Mouse (Mus musculus): ENCODE data around the gene Bpifc. TPM values are rescaled to one million over a fixed set of nuclear protein-coding genes. Genes with fewer than 3 reads are reported as not detected.

Bpifc gene
- polyA plus RNA-seq, 1 experiment from 2014 or later: 0.05 TPM

DNA sequence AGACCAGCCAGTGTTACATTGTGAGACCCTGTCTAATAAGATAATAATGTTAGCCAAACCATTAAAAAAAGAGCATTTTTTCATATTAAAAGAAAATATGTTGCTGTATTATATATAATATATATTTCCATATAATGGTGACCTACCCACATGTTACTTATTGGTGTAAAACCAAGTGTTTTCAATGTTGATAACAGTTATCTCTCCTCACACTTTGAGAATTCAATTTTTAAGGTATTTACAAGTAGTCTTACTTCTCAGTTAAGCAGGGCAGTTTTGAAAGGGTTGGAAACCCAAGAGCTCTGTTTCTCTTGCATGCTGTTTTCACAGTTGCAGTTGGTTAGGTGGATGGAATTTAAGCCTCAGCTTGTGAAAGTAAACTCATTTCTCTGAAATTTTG lies 11.5 kb upstream of the Bpifc start:
- Histone ChIP-seq H3K27ac (replicated peaks; ENCODE audit: low read depth, low read length) (no peak overlapping the region), H3K9ac (ENCODE audit: low read length) (no peak overlapping the region), H3K4me2 (ENCODE audit: low read depth, severe bottlenecking) (no peak overlapping the region; the same call in 1 of the 2 replicates), H3K4me3 (ENCODE audit: low read depth, low read length) (no peak overlapping the region), H3K4me1 (ENCODE audit: control insufficient read depth, insufficient read depth, low read length) (no peaks in the 10 kb centered on the region), H3K36me3 (ENCODE audit: control insufficient read depth, insufficient read depth, low read length) (no peaks in the 10 kb centered on the region), H3K9me3 (ENCODE audit: control insufficient read depth, low read length) (no peaks in the 10 kb centered on the region), H3K27me3 (ENCODE audit: control insufficient read depth, insufficient read depth, low read length) (no peaks in the 10 kb centered on the region)
- DNase-seq (ENCODE audit: low spot score) (no peak), ATAC-seq (ENCODE audit: insufficient number of reproducible peaks, low FRiP score, low TSS enrichment, low read depth) (no peak)

DNA sequence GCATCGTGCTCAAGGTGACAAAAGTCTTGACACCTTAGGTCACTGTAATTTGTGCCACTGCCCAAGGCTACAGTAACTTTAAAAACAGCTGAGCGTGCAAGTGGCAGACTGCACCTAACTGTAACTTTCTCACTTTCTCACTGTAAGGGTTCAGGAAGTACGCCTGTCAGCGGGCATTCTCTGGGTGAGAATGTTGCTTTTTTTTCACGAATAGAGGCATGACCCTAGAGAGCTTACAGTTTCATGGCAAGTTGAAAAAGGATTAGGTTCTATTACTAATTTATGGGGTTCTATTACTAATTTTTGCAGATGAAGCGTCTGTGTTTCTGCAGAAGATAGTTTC lies 10.8 kb upstream of the Bpifc start:
- H3K27ac ChIP-seq (replicated peaks; ENCODE audit: low read depth, low read length): no peak overlapping the region

DNA sequence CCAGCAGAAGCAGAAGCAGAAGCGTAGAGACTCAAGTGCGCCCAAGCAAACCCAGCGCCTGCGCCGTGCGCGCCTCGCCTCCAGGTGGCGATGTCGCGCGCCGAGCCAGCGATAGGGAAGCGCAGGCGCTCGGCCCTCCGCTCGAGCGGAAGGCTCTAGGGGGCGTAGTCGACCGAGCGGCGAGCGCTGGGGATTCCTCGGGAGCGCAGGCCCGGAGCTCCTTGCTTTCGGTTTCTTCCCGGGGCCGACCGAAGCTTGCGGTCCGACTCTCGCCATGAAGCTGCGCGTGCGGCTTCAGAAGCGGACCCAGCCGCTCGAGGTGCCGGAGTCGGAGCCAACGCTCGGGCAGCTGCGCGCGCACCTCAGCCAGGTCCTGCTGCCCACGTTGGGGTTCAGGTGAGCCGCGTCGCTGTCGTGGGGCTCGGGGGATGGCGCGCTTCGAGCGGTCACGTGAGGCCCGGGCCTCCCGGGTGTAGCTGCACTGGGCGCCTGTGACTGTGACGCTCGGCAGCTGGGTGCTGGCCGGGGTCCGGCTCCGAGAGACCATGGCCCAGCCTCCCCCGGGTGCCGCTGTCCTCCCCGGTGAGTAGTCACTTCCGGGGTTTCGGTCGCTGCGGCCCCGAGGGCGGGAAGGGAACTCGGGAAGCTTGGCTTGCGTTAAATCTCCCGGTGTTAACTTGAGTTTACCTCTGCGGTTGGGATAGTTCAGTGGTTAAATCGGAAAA lies 10.2 kb upstream of the Bpifc start, which contains the start of gene Fbxo7:
Fbxo7 (plus strand) TSS at position 224 of the 725 bp plus-strand sequence.
- Histone ChIP-seq H3K9ac (ENCODE audit: low read length) (peak within 1 kb of the TSS; percentile 68), H3K27ac (replicated peaks; ENCODE audit: low read depth, low read length) (0 out of 2 replicates have a peak within 1 kb of the TSS, but pooled peaks have one; percentile 16), H3K4me2 (ENCODE audit: low read depth, severe bottlenecking) (peak within 1 kb of the TSS; percentile 76), H3K36me3 (ENCODE audit: control insufficient read depth, insufficient read depth, low read length) (no peaks in the 10 kb centered on the region), H3K4me1 (ENCODE audit: control insufficient read depth, insufficient read depth, low read length) (no peaks in the 10 kb centered on the region), H3K4me3 (ENCODE audit: low read depth, low read length) (peak within 1 kb of the TSS; percentile 64), H3K27me3 (ENCODE audit: control insufficient read depth, insufficient read depth, low read length) (no peaks in the 10 kb centered on the region), H3K9me3 (ENCODE audit: control insufficient read depth, low read length) (no peaks in the 10 kb centered on the region)
- under 1% methylated on average over 82 of the region's 82 CpGs for WGBS
- peak; percentile 92 for DNase-seq (ENCODE audit: low spot score)
- ATAC-seq (ENCODE audit: insufficient number of reproducible peaks, low FRiP score, low TSS enrichment, low read depth): peak; percentile 91

More for the DNA sequence above, 10.8 kb upstream of the Bpifc start:
- H3K4me1 ChIP-seq (ENCODE audit: control insufficient read depth, insufficient read depth, low read length): no peaks in the 10 kb centered on the region
- H3K27me3 ChIP-seq (ENCODE audit: control insufficient read depth, insufficient read depth, low read length): no peaks in the 10 kb centered on the region
- H3K36me3 ChIP-seq (ENCODE audit: control insufficient read depth, insufficient read depth, low read length): no peaks in the 10 kb centered on the region
- peak overlapping the region; percentile 68; the same call in 1 of the 2 replicates for H3K9ac ChIP-seq (ENCODE audit: low read length)
- 5% methylated on average over 6 of the region's 6 CpGs for WGBS
- ATAC-seq (ENCODE audit: insufficient number of reproducible peaks, low FRiP score, low TSS enrichment, low read depth) (no peak), DNase-seq (ENCODE audit: low spot score) (no peak)
- no peaks in the 10 kb centered on the region for H3K9me3 ChIP-seq (ENCODE audit: control insufficient read depth, low read length)
- H3K4me2 ChIP-seq (ENCODE audit: low read depth, severe bottlenecking): peak overlapping the region; percentile 76
- H3K4me3 ChIP-seq (ENCODE audit: low read depth, low read length): peak overlapping the region; percentile 64

DNA sequence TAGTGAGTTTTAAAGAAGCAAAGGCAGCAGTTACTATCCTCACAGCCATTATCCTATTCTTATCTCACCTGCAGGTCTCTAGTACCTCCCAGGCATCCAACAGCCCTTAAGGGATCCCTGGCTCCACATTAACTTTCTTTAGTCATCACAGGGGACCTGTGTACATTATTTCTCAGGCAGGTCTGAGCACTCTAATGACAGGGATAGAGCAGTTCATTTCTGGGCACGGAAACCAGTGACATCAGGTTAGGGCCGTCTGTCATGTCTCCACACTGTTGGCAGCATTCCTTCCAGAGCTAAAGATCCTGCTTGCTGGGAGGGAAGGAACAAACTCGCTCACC lies 9.7 kb upstream of the Bpifc start:
- Histone ChIP-seq H3K36me3 (ENCODE audit: control insufficient read depth, insufficient read depth, low read length) (no peaks in the 10 kb centered on the region), H3K9ac (ENCODE audit: low read length) (no peak overlapping the region; the same call in 1 of the 2 replicates), H3K4me2 (ENCODE audit: low read depth, severe bottlenecking) (peak overlapping the region; percentile 76; the same call in 1 of the 2 replicates), H3K27ac (replicated peaks; ENCODE audit: low read depth, low read length) (no peak overlapping the region), H3K27me3 (ENCODE audit: control insufficient read depth, insufficient read depth, low read length) (no peaks in the 10 kb centered on the region), H3K9me3 (ENCODE audit: control insufficient read depth, low read length) (no peaks in the 10 kb centered on the region), H3K4me1 (ENCODE audit: control insufficient read depth, insufficient read depth, low read length) (no peaks in the 10 kb centered on the region), H3K4me3 (ENCODE audit: low read depth, low read length) (peak overlapping the region; percentile 64; the same call in 1 of the 2 replicates)
- peak; percentile 49 for ATAC-seq (ENCODE audit: insufficient number of reproducible peaks, low FRiP score, low TSS enrichment, low read depth)
- DNase-seq (ENCODE audit: low spot score): no peak
- 0% methylated on average over 3 of the region's 3 CpGs for WGBS

DNA sequence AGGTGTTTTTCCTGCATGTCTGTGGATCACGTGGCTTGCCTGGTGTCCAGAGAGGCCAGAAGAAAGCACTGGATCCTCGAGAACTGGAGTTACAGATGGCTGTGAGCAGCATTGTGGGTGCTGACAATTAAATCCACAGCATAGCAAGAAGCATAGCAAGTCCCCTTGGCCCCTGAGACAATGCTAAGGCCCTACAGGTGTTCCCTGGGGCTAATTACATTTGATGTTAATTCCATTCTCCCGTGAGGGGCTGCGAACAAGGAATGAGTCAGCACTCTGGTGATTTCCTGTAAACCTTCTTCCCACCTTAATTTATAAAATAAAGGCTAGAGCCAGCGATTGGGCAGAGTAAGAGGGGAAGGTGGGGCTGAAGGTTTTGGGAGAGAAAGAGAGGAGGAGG lies 7.1 kb upstream of the Bpifc start:
- Histone ChIP-seq H3K27me3 (ENCODE audit: control insufficient read depth, insufficient read depth, low read length) (no peaks in the 10 kb centered on the region), H3K9me3 (ENCODE audit: control insufficient read depth, low read length) (no peaks in the 10 kb centered on the region), H3K36me3 (ENCODE audit: control insufficient read depth, insufficient read depth, low read length) (no peaks in the 10 kb centered on the region), H3K4me3 (ENCODE audit: low read depth, low read length) (no peak overlapping the region), H3K27ac (replicated peaks; ENCODE audit: low read depth, low read length) (no peak overlapping the region), H3K4me2 (ENCODE audit: low read depth, severe bottlenecking) (no peak overlapping the region), H3K4me1 (ENCODE audit: control insufficient read depth, insufficient read depth, low read length) (no peaks in the 10 kb centered on the region), H3K9ac (ENCODE audit: low read length) (no peak overlapping the region)
- 42% methylated on average over 5 of the region's 5 CpGs for WGBS
- ATAC-seq (ENCODE audit: insufficient number of reproducible peaks, low FRiP score, low TSS enrichment, low read depth) (no peak), DNase-seq (ENCODE audit: low spot score) (no peak)

DNA sequence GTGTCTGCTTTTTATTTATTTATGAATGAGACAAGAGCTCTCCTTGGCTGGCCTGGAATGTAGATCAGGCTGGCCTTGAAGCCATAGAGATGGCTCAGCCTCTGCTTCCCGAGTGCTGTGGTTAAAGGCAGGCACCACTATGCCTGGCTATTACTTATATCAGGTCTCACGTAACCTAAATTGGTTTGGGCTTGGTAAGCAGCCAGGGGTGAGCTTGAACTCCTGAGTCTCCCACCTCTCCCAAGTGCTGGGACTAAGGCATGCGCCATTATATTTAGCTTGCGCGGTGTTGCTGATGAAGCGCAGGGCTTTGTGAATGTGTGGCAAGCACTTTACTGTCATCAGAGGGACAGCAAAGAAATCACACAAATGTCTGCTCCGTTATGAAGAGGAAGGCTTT lies 6.1 kb upstream of the Bpifc start:
- H3K27me3 ChIP-seq (ENCODE audit: control insufficient read depth, insufficient read depth, low read length): no peaks in the 10 kb centered on the region
- H3K9ac ChIP-seq (ENCODE audit: low read length): no peak overlapping the region
- H3K4me2 ChIP-seq (ENCODE audit: low read depth, severe bottlenecking): no peak overlapping the region
- H3K36me3 ChIP-seq (ENCODE audit: control insufficient read depth, insufficient read depth, low read length): no peaks in the 10 kb centered on the region
- no peak overlapping the region for H3K4me3 ChIP-seq (ENCODE audit: low read depth, low read length)
- no peaks in the 10 kb centered on the region for H3K4me1 ChIP-seq (ENCODE audit: control insufficient read depth, insufficient read depth, low read length)
- H3K9me3 ChIP-seq (ENCODE audit: control insufficient read depth, low read length): no peaks in the 10 kb centered on the region
- no peak overlapping the region for H3K27ac ChIP-seq (replicated peaks; ENCODE audit: low read depth, low read length)
- WGBS: 95% methylated on average over 7 of the region's 7 CpGs
- no peak for DNase-seq (ENCODE audit: low spot score)
- no peak for ATAC-seq (ENCODE audit: insufficient number of reproducible peaks, low FRiP score, low TSS enrichment, low read depth)

DNA sequence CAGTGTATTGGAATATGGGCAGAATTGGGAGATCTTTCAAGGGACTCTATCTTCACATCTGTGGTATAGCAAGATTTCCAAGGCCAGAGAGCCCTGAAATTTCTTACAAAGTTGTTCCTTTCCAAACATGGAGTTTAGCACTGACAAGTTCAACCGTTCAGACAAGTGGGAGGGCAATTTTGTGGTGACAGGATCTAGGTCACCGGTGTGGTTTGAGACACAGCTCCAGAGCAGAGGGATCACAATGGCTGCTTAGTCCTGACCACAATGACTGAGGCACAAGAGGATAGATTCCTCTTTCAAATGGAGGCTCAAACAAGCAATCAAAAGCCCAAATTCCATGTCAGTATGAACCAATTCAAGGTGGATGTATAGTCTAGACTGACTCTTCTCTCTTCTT lies 523 bp downstream of the Bpifc start:
- Histone ChIP-seq H3K9ac (ENCODE audit: low read length) (no peak overlapping the region), H3K4me3 (ENCODE audit: low read depth, low read length) (no peak overlapping the region), H3K27me3 (ENCODE audit: control insufficient read depth, insufficient read depth, low read length) (no peaks in the 10 kb centered on the region), H3K4me1 (ENCODE audit: control insufficient read depth, insufficient read depth, low read length) (no peaks in the 10 kb centered on the region), H3K27ac (replicated peaks; ENCODE audit: low read depth, low read length) (no peak overlapping the region), H3K36me3 (ENCODE audit: control insufficient read depth, insufficient read depth, low read length) (no peaks in the 10 kb centered on the region), H3K9me3 (ENCODE audit: control insufficient read depth, low read length) (no peaks in the 10 kb centered on the region), H3K4me2 (ENCODE audit: low read depth, severe bottlenecking) (no peak overlapping the region)
- WGBS: 84% methylated on average over 2 of the region's 2 CpGs
- DNase-seq (ENCODE audit: low spot score) (no peak), ATAC-seq (ENCODE audit: insufficient number of reproducible peaks, low FRiP score, low TSS enrichment, low read depth) (no peak)

DNA sequence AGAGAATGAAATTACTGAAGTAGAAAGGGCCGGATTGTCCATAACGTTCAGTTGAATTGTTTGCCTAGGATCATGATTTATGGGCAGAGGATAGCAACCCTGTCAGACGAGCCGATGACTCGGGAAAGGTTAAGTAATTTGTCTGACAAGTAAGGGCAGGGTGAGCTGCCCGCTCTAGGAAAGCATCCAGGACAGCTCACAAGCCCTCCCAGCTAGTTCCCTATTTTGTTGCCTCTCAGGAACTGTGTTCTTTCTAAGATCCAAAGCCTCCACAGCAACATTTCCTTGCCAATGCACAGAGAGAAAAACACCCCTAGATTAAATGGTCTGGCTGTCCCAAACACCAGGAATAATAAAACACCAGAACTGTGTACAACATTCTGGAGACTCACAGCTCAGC lies 1.1 kb downstream of the Bpifc start:
- no peak overlapping the region for H3K27ac ChIP-seq (replicated peaks; ENCODE audit: low read depth, low read length)
- no peak overlapping the region for H3K9ac ChIP-seq (ENCODE audit: low read length)
- H3K9me3 ChIP-seq (ENCODE audit: control insufficient read depth, low read length): no peaks in the 10 kb centered on the region
- DNase-seq (ENCODE audit: low spot score) (no peak), ATAC-seq (ENCODE audit: insufficient number of reproducible peaks, low FRiP score, low TSS enrichment, low read depth) (no peak)
- no peak overlapping the region for H3K4me2 ChIP-seq (ENCODE audit: low read depth, severe bottlenecking)
- WGBS: 26% methylated on average over 6 of the region's 6 CpGs
- H3K4me1 ChIP-seq (ENCODE audit: control insufficient read depth, insufficient read depth, low read length): no peaks in the 10 kb centered on the region
- H3K27me3 ChIP-seq (ENCODE audit: control insufficient read depth, insufficient read depth, low read length): no peaks in the 10 kb centered on the region
- no peak overlapping the region for H3K4me3 ChIP-seq (ENCODE audit: low read depth, low read length)
- H3K36me3 ChIP-seq (ENCODE audit: control insufficient read depth, insufficient read depth, low read length): no peaks in the 10 kb centered on the region

DNA sequence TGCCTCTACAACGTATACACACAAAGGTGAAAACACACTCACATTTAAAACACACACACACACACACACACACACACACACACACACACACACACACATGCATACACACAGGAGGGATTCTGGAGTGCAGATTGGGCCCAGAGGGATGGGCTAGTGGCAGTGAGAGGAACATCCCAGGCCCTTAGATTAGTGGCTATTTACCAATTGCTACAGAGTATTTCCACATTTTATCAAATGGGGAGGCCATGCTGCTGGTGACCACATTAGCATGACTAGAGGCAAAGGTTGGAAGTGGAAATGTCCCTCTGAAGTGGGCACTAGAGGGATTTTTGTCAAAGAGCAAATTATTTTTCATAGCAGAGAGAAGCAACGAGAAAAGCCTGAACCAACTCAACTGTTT lies 2.0 kb downstream of the Bpifc start:
- ATAC-seq (ENCODE audit: insufficient number of reproducible peaks, low FRiP score, low TSS enrichment, low read depth) (no peak), DNase-seq (ENCODE audit: low spot score) (no peak)
- Histone ChIP-seq H3K27me3 (ENCODE audit: control insufficient read depth, insufficient read depth, low read length) (no peaks in the 10 kb centered on the region), H3K27ac (replicated peaks; ENCODE audit: low read depth, low read length) (no peak overlapping the region), H3K9ac (ENCODE audit: low read length) (no peak overlapping the region), H3K4me3 (ENCODE audit: low read depth, low read length) (no peak overlapping the region), H3K4me1 (ENCODE audit: control insufficient read depth, insufficient read depth, low read length) (no peaks in the 10 kb centered on the region), H3K36me3 (ENCODE audit: control insufficient read depth, insufficient read depth, low read length) (no peaks in the 10 kb centered on the region), H3K4me2 (ENCODE audit: low read depth, severe bottlenecking) (no peak overlapping the region), H3K9me3 (ENCODE audit: control insufficient read depth, low read length) (no peaks in the 10 kb centered on the region)
- 94% methylated on average over 2 of the region's 2 CpGs for WGBS
